Mouse (Mus musculus) testis, adult 2 months (tissue): ENCODE results near the gene Depdc1b. TPM values are rescaled to one million over a fixed set of nuclear protein-coding genes. Genes with fewer than 3 reads are reported as not detected.

Experiments used
- H3K27ac ChIP-seq: fragments of 200-500 bp; 2 replicates; pipeline ENCODE4 v1.5.1; 2012; ENCODE audit warnings: low read depth, low read length; ENCODE audit not compliant: control insufficient read depth, insufficient read depth
- H3K27me3 ChIP-seq: fragments of 200-500 bp; 2 replicates; pipeline ENCODE4 v1.6.1; 2012; ENCODE audit warnings: mild to moderate bottlenecking, low read length, moderate library complexity; ENCODE audit not compliant: control insufficient read depth, insufficient read depth
- H3K36me3 ChIP-seq: fragments of 200-500 bp; 2 replicates; pipeline ENCODE4 v1.6.1; 2012; ENCODE audit warnings: mild to moderate bottlenecking, low read length; ENCODE audit not compliant: control insufficient read depth, insufficient read depth
- H3K4me1 ChIP-seq: fragments of 200-500 bp; 2 replicates; pipeline ENCODE4 v1.6.1; 2012; ENCODE audit warnings: low read length; ENCODE audit not compliant: control insufficient read depth, insufficient read depth
- H3K4me3 ChIP-seq: fragments of 200-500 bp; 2 replicates; pipeline ENCODE4 v1.5.1; 2012; ENCODE audit warnings: low read depth, mild to moderate bottlenecking, low read length, moderate library complexity, mixed read lengths; ENCODE audit not compliant: control insufficient read depth
- CTCF ChIP-seq: fragments of 200-500 bp; IDR thresholded peaks from 2 replicates; pipeline ENCODE4 v1.5.1; 2012; ENCODE audit warnings: low read depth, mild to moderate bottlenecking, inconsistent platforms, low read length, moderate library complexity; ENCODE audit not compliant: control insufficient read depth, insufficient read depth, insufficient replicate concordance
- POLR2A ChIP-seq: fragments of 200-500 bp; IDR thresholded peaks from 2 replicates; pipeline ENCODE4 v1.6.1; 2012; ENCODE audit warnings: low read depth, mild to moderate bottlenecking, inconsistent platforms, low read length, moderate library complexity; ENCODE audit not compliant: control insufficient read depth
- polyA plus RNA-seq: library from polyadenylated mRNA; depleted of rRNA; stranded (reverse); fragments of >200 nt; gene quantifications from 2 replicates; pipeline ENCODE4 v1.2.3, GENCODE M21; 2012; rRNA removed

The Depdc1b gene
- polyA plus RNA-seq, 1 experiment = 5.5 TPM

DNA sequence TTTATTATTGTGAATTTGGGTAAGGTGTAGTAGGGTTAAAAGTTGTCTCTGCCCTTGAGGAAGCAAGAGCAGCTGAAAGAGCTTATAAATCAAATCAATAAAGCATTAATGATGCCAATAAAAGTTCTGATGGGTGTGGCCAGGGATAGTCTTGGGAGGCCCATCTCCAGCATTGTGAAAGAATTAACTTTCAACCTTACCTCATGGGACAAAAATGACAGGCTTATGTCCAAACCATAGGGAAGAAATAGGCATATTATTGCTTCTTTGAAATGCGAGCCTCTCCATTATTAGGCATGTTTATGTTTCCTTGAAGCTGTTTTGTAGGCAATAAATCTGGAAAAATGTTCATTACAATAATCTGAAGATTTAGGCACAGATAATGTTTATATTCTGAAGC, 122.9 kb downstream of the Depdc1b start:
- no peaks in the 10 kb centered on the region for H3K36me3 ChIP-seq
- no peak for TF ChIP-seq POLR2A
- TF ChIP-seq CTCF = no peak
- no peaks in the 10 kb centered on the region for H3K27me3 ChIP-seq
- H3K4me3 ChIP-seq = no peak overlapping the region
- no peaks in the 10 kb centered on the region for H3K4me1 ChIP-seq
- H3K27ac ChIP-seq = no peak overlapping the region

DNA sequence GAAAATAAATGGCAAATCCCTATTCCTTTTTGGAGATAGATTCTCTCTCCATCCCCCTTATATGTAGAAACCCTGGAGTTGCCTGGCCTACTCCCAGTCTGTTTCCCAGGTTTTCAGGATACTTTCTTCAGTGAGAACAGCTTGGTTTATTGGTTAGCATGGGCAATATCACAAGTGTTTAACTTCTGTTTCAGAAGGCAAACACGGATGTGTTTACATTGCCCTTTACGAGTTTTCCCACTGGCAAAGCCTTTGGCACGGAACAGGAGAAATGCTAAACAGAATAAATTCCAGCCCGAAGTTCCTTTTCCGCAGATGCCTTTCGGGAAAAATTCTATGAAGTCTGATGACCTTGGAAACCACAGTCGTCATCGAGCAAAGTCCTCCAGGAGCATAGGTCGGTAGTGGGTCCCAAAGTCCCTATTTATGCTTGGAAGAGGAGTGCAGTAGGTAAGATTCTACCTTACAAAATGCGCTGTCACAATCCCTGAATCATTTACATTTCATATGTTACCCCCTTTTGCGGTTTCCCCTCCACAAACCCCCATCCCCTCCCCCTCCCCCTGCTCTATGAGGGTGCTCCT, 132.3 kb downstream of the Depdc1b start:
- H3K4me1 ChIP-seq = no peaks in the 10 kb centered on the region
- TF ChIP-seq POLR2A = no peak
- TF ChIP-seq CTCF = no peak
- no peak overlapping the region for H3K27ac ChIP-seq
- no peaks in the 10 kb centered on the region for H3K27me3 ChIP-seq
- no peak overlapping the region for H3K4me3 ChIP-seq
- H3K36me3 ChIP-seq = no peaks in the 10 kb centered on the region

DNA sequence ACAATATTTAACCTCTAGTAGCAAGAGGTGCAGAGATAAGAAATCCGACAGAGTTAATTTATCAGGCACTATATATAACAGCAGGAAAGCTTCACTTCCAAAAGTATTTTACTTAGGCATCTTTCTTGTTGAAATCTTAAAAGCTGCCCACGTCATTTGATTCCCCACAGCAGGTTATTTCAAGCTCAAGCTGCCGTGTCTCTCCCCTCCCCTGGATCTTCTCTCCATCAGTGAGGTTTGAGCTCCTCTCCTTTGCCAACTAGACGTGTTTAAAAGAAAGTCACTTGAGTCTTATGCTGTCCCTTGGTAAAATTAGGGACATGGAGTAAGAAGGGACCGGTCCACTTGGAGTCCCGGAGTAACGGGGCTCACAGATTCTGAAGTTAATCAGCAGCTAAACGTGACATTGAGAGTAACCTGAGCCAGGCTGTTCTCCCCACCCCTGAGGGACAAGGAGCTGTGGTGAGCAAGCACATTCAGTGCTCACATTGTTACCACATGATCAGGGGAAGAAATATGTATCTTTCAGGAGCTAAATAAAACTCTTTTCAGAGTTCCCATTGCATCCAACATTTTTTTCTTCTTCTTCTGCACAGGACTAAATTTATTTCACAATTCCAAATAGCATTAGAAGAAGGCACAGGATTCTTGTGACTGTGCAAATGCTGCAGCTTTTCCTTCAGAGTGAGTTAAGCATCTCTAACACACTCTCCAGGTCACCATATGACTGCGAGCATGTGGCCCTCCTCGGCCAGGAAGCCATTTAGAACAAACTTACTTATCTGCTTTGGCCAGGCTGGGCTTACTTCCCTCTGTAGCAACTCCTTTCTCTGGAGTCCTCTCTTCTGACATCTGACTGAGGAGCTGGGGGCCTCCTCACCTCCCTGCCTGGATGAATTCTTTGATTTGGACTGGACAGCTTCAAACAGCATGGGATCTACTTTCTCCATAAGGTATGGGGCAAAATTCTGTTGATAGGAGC, 133.3 kb downstream of the Depdc1b start, which contains the start of gene Pde4d:
Gene Pde4d, plus strand, starts transcription at position 833 of the 982 bp plus-strand sequence.
- no peaks in the 10 kb centered on the region for H3K4me1 ChIP-seq
- H3K4me3 ChIP-seq = no peak within 1 kb of the TSS
- no peak for TF ChIP-seq POLR2A
- no peak for TF ChIP-seq CTCF
- H3K27me3 ChIP-seq = no peaks in the 10 kb centered on the region
- H3K36me3 ChIP-seq = no peaks in the 10 kb centered on the region
- 0 out of 2 replicates have a peak within 1 kb of the TSS, but pooled peaks have one; percentile 46 for H3K27ac ChIP-seq

DNA sequence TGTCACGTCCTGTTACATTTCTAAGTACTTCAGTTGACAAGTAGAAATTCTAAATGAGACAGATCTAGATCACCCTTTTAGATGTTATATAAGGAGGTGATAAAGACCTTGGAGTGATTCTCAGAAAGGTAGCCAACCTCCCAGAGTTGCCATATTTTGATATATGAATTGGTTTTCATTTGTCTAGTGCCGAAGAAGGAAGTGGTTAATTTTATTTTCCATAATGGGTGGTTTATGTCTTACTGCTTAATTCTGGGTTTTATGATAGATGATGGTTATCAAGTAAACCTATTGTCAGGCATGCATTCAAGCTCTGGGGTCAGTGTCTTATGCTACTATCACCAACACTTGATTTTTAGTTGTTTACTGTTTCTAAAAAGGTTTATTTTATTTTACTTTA, 135.0 kb downstream of the Depdc1b start:
- Histone ChIP-seq H3K27ac (no peak overlapping the region), H3K36me3 (no peaks in the 10 kb centered on the region), H3K4me3 (no peak overlapping the region), H3K4me1 (no peaks in the 10 kb centered on the region), H3K27me3 (no peaks in the 10 kb centered on the region)
- no peak for TF ChIP-seq CTCF
- no peak for TF ChIP-seq POLR2A

DNA sequence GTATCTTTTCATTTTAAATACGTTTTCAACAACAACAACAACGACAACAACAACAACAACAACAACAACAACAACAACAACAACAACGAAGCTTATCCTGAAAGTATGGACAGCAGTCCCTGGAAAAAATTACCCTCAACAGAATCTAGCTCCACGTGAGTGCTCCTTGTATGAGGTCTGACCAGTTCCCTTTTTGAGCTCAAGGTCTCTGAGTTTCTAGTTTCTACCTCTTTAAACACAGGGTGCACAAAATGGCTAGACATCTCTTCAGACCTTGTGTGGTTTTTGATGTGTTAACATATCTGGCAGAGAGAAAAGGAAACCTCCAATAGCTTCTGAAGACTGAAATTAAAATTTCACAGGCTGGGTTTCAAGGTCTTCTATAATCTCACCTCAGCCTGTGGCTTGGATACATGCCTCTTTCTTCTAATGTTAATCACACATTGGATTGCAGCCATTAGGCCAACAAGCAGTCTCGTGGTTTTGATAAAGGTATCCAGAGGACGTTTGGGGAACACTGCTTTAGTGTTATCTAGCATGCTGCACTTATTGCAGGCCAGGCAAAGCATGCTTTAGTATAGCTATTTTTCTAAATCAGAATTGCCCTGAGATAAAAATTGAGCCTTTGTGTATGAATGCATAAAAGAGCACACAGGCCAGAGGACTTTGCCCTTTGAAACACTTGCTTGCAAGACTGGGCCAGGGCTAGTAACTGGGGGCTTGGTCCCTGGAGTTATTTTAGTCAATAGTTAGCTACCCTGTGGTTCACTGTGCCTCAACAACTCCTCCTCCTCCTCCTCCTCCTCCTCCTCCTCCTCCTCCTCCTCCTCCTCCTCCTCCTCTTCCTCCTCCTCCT, 137.2 kb downstream of the Depdc1b start:
- TF ChIP-seq CTCF = no peak
- no peak for TF ChIP-seq POLR2A
- Histone ChIP-seq H3K27me3 (no peaks in the 10 kb centered on the region), H3K4me1 (no peaks in the 10 kb centered on the region), H3K4me3 (no peak overlapping the region), H3K27ac (no peak overlapping the region), H3K36me3 (no peaks in the 10 kb centered on the region)

Other genes with a start within 250 kb of the Depdc1b start
- 49.3 and 51.2 TPM in 2 replicates for gene Ndufaf2, start 157.7 kb upstream of the Depdc1b start, polyA plus RNA-seq
- gene Ercc8, start 157.6 kb upstream of the Depdc1b start, polyA plus RNA-seq = 30.1 and 32.2 TPM in 2 replicates
- gene Elovl7, start 101.9 kb upstream of the Depdc1b start, polyA plus RNA-seq = 0.30 and 0.34 TPM in 2 replicates
- 2.0 and 2.1 TPM in 2 replicates for gene Pde4d, start 133.6 kb downstream of the Depdc1b start, polyA plus RNA-seq